Mouse (Mus musculus): ENCODE measurements around the gene Mrpl58. TPM values are rescaled to one million over a fixed set of nuclear protein-coding genes. Genes with fewer than 3 reads are reported as not detected.

The Mrpl58 gene
- polyA plus RNA-seq, 1 experiment from 2014 or later: 71.7 TPM

DNA sequence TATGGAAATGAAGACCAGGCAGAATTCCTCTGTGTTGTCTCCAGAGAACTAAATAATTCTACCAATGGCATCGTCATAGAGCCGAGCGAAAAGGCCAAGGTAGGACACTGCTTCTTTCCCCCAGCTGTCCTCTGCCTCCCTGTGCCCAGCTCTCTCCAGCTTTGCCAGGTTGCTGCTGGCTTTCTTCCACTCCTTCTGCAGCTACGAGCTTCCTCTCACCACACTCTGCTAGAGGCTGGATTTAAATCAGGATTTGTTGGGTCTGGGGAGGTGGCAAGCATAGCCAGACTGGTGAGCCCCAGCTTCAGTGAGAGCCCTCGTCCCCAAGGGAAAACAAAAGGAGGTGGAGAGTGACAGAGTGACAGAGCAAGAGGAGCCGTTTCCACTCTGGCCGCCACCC, 25.8 kb downstream of the Mrpl58 start:
- H3K4me2 ChIP-seq (ENCODE audit: low read depth, low read length): no peak overlapping the region
- H3K4me1 ChIP-seq (ENCODE audit: control insufficient read depth, low read depth, low read length): peaks cover 2% of the 10 kb centered on the region
- no peak overlapping the region for H3K4me3 ChIP-seq (ENCODE audit: low read depth, low read length)
- H3K9ac ChIP-seq (ENCODE audit: low read depth, low read length): no peak overlapping the region
- H3K27me3 ChIP-seq (ENCODE audit: control insufficient read depth, insufficient read depth, low read depth, low read length): no peaks in the 10 kb centered on the region
- no peaks in the 10 kb centered on the region for H3K9me3 ChIP-seq (replicated peaks; ENCODE audit: control insufficient read depth, low read length)
- H3K27ac ChIP-seq (ENCODE audit: low read length): no peak overlapping the region
- no peaks in the 10 kb centered on the region; the same call in 1 of the 2 replicates for H3K36me3 ChIP-seq (ENCODE audit: control insufficient read depth, insufficient read depth)
- 67% methylated on average over 7 of the region's 7 CpGs for WGBS (ENCODE audit: insufficient replicate concordance)
- ATAC-seq (ENCODE audit: low read depth): no peak

GRCm38 (mm10) chr11:115430561-115430960, 27.0 kb downstream of the Mrpl58 start:
- Histone ChIP-seq H3K4me3 (ENCODE audit: low read depth, low read length) (no peak overlapping the region), H3K4me2 (ENCODE audit: low read depth, low read length) (no peak overlapping the region), H3K27ac (ENCODE audit: low read length) (no peak overlapping the region), H3K4me1 (ENCODE audit: control insufficient read depth, low read depth, low read length) (peaks cover 5% of the 10 kb centered on the region), H3K36me3 (ENCODE audit: control insufficient read depth, insufficient read depth) (no peaks in the 10 kb centered on the region; the same call in 1 of the 2 replicates), H3K27me3 (ENCODE audit: control insufficient read depth, insufficient read depth, low read depth, low read length) (peaks cover 10% of the 10 kb centered on the region), H3K9ac (ENCODE audit: low read depth, low read length) (no peak overlapping the region), H3K9me3 (replicated peaks; ENCODE audit: control insufficient read depth, low read length) (no peaks in the 10 kb centered on the region)
- no peak for ATAC-seq (ENCODE audit: low read depth)
- 79% methylated on average over 6 of the region's 6 CpGs for WGBS (ENCODE audit: insufficient replicate concordance)

- peak; percentile 63 for ATAC-seq (ENCODE audit: low read depth)
- no peak overlapping the region for H3K4me2 ChIP-seq (ENCODE audit: low read depth, low read length)
- WGBS (ENCODE audit: insufficient replicate concordance): 58% methylated on average over 4 of the region's 4 CpGs
- H3K27me3 ChIP-seq (ENCODE audit: control insufficient read depth, insufficient read depth, low read depth, low read length): peaks cover 19% of the 10 kb centered on the region
- peak overlapping the region; percentile 52 for H3K27ac ChIP-seq (ENCODE audit: low read length)
- H3K4me1 ChIP-seq (ENCODE audit: control insufficient read depth, low read depth, low read length): peaks cover 10% of the 10 kb centered on the region
- no peak overlapping the region for H3K4me3 ChIP-seq (ENCODE audit: low read depth, low read length)
- H3K36me3 ChIP-seq (ENCODE audit: control insufficient read depth, insufficient read depth): no peaks in the 10 kb centered on the region; the same call in 1 of the 2 replicates
- no peak overlapping the region for H3K9ac ChIP-seq (ENCODE audit: low read depth, low read length)
- no peaks in the 10 kb centered on the region for H3K9me3 ChIP-seq (replicated peaks; ENCODE audit: control insufficient read depth, low read length)
Measured at GRCm38 (mm10) chr11:115432814-115433213, 29.3 kb downstream of the Mrpl58 start.

GRCm38 (mm10) chr11:115433342-115433741, 29.8 kb downstream of the Mrpl58 start:
- H3K27ac ChIP-seq (ENCODE audit: low read length): peak overlapping the region; percentile 23
- no peaks in the 10 kb centered on the region for H3K9me3 ChIP-seq (replicated peaks; ENCODE audit: control insufficient read depth, low read length)
- no peak for ATAC-seq (ENCODE audit: low read depth)
- H3K4me1 ChIP-seq (ENCODE audit: control insufficient read depth, low read depth, low read length): peaks cover 8% of the 10 kb centered on the region
- no peaks in the 10 kb centered on the region; the same call in 1 of the 2 replicates for H3K36me3 ChIP-seq (ENCODE audit: control insufficient read depth, insufficient read depth)
- no peak overlapping the region for H3K9ac ChIP-seq (ENCODE audit: low read depth, low read length)
- no peak overlapping the region for H3K4me2 ChIP-seq (ENCODE audit: low read depth, low read length)
- 67% methylated on average over 6 of the region's 6 CpGs for WGBS (ENCODE audit: insufficient replicate concordance)
- H3K4me3 ChIP-seq (ENCODE audit: low read depth, low read length): no peak overlapping the region
- H3K27me3 ChIP-seq (ENCODE audit: control insufficient read depth, insufficient read depth, low read depth, low read length): peaks cover 19% of the 10 kb centered on the region

GRCm38 (mm10) chr11:115435596-115436337, 32.2 kb downstream of the Mrpl58 start:
- peak overlapping the region; percentile 28; the same call in 1 of the 2 replicates for H3K9ac ChIP-seq (ENCODE audit: low read depth, low read length)
- H3K4me2 ChIP-seq (ENCODE audit: low read depth, low read length): peak overlapping the region; percentile 28
- peaks cover 19% of the 10 kb centered on the region for H3K27me3 ChIP-seq (ENCODE audit: control insufficient read depth, insufficient read depth, low read depth, low read length)
- no peaks in the 10 kb centered on the region; the same call in 1 of the 2 replicates for H3K36me3 ChIP-seq (ENCODE audit: control insufficient read depth, insufficient read depth)
- peak overlapping the region; percentile 12; the same call in 1 of the 2 replicates for H3K4me3 ChIP-seq (ENCODE audit: low read depth, low read length)
- H3K27ac ChIP-seq (ENCODE audit: low read length): no peak overlapping the region
- H3K9me3 ChIP-seq (replicated peaks; ENCODE audit: control insufficient read depth, low read length): peaks cover 4% of the 10 kb centered on the region; the same call in 1 of the 2 replicates
- no peak for ATAC-seq (ENCODE audit: low read depth)
- peaks cover 8% of the 10 kb centered on the region for H3K4me1 ChIP-seq (ENCODE audit: control insufficient read depth, low read depth, low read length)
- 4% methylated on average over 31 of the region's 31 CpGs for WGBS (ENCODE audit: insufficient replicate concordance)

DNA sequence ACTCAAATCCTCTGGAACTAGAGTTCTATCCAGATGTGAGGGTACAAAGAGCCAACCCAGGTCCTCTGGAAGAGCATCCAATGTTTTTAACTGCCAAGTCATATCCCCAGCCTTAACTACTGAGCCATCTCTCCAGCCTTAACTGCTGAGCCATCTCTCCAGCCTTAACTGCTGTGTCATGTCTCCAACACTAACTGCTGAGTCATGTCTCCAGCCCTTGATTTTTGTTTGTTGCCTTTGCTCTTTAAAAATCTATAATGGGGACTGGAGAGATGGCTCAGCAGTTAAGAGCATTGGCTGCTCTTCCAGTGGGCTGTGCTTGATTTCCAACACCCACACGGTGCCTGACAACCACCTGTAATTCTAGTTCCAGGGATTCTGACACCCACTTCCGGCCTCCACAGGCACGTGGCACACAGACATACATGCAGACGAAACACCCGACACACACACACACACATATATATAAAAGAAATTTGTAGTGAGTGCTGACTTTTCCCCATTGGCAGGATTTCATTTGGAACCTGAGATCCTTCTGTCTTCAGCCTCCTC, 34.1 kb downstream of the Mrpl58 start:
- Histone ChIP-seq H3K4me1 (ENCODE audit: control insufficient read depth, low read depth, low read length) (peaks cover 8% of the 10 kb centered on the region), H3K36me3 (ENCODE audit: control insufficient read depth, insufficient read depth) (no peaks in the 10 kb centered on the region), H3K27ac (ENCODE audit: low read length) (no peak overlapping the region), H3K9ac (ENCODE audit: low read depth, low read length) (no peak overlapping the region), H3K4me2 (ENCODE audit: low read depth, low read length) (no peak overlapping the region), H3K4me3 (ENCODE audit: low read depth, low read length) (no peak overlapping the region), H3K27me3 (ENCODE audit: control insufficient read depth, insufficient read depth, low read depth, low read length) (peaks cover 19% of the 10 kb centered on the region), H3K9me3 (replicated peaks; ENCODE audit: control insufficient read depth, low read length) (peaks cover 4% of the 10 kb centered on the region; the same call in 1 of the 2 replicates)
- WGBS (ENCODE audit: insufficient replicate concordance): 49% methylated on average over 5 of the region's 5 CpGs
- no peak for ATAC-seq (ENCODE audit: low read depth)

- Histone ChIP-seq H3K27ac (ENCODE audit: low read length) (no peak overlapping the region), H3K27me3 (ENCODE audit: control insufficient read depth, insufficient read depth, low read depth, low read length) (peaks cover 19% of the 10 kb centered on the region), H3K9me3 (replicated peaks; ENCODE audit: control insufficient read depth, low read length) (peaks cover 4% of the 10 kb centered on the region; the same call in 1 of the 2 replicates), H3K4me1 (ENCODE audit: control insufficient read depth, low read depth, low read length) (peaks cover 8% of the 10 kb centered on the region), H3K9ac (ENCODE audit: low read depth, low read length) (no peak overlapping the region), H3K4me3 (ENCODE audit: low read depth, low read length) (no peak overlapping the region), H3K4me2 (ENCODE audit: low read depth, low read length) (no peak overlapping the region), H3K36me3 (ENCODE audit: control insufficient read depth, insufficient read depth) (no peaks in the 10 kb centered on the region)
- 61% methylated on average over 3 of the region's 3 CpGs for WGBS (ENCODE audit: insufficient replicate concordance)
- ATAC-seq (ENCODE audit: low read depth): no peak
Measured at GRCm38 (mm10) chr11:115439326-115439725, 35.8 kb downstream of the Mrpl58 start.

DNA sequence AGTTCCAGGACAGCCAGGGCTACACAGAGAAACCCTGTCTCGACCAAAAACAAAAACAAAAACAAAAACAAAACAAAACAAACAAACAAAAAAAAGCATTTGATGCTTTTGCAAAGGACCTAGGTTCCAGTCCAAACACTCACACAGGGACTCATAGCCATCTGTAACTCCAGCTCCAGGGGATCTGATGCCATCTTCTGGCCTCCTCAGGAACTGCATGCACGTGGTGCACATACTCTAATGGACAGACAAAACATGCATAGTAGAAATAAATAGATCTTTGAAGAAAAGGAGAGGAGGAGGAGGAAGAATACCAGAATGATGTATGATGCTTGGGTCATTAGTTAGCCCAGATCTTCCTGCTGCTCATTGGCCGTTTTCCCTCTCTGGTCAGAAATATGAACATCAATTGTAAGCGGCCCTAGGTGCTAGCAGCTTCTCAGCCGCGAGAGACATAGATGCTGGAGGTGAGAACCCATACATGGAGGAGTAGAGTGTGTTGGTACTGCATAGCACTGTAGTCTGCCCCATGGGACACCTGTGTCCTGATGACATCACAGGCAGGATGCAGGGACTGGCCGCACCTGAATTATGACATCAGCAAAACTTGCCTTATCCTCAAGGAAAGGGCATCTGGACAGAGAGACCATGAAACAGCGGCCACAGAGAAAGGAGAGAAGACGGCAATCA, 36.5 kb downstream of the Mrpl58 start, which contains the start of gene Trim80:
Trim80 (plus strand) TSS at position 640 of the 690 bp plus-strand sequence.
- 77% methylated on average over 9 of the region's 9 CpGs for WGBS (ENCODE audit: insufficient replicate concordance)
- Histone ChIP-seq H3K27ac (ENCODE audit: low read length) (no peak within 1 kb of the TSS), H3K27me3 (ENCODE audit: control insufficient read depth, insufficient read depth, low read depth, low read length) (peaks cover 13% of the 10 kb centered on the region), H3K9me3 (replicated peaks; ENCODE audit: control insufficient read depth, low read length) (peaks cover 4% of the 10 kb centered on the region; the same call in 1 of the 2 replicates), H3K4me1 (ENCODE audit: control insufficient read depth, low read depth, low read length) (peaks cover 8% of the 10 kb centered on the region), H3K4me2 (ENCODE audit: low read depth, low read length) (no peak within 1 kb of the TSS), H3K9ac (ENCODE audit: low read depth, low read length) (no peak within 1 kb of the TSS), H3K36me3 (ENCODE audit: control insufficient read depth, insufficient read depth) (no peaks in the 10 kb centered on the region), H3K4me3 (ENCODE audit: low read depth, low read length) (no peak within 1 kb of the TSS)
- no peak for ATAC-seq (ENCODE audit: low read depth)

All from liver, embryonic 16.5 days (tissue).